Mouse (Mus musculus) liver, postnatal 0 days (tissue): ENCODE results near the gene Nwd2.

ENCODE experiments used
- CTCF ChIP-seq: sonication (generic); IDR thresholded peaks from 2 replicates; pipeline ENCODE4 v1.5.1; 2016; ENCODE audit warnings: antibody characterized with exemption, low read depth
- EP300 ChIP-seq: IDR thresholded peaks from 2 replicates; pipeline ENCODE4 v1.6.1; 2016; ENCODE audit warnings: antibody characterized with exemption, low read depth, mild to moderate bottlenecking

DNA sequence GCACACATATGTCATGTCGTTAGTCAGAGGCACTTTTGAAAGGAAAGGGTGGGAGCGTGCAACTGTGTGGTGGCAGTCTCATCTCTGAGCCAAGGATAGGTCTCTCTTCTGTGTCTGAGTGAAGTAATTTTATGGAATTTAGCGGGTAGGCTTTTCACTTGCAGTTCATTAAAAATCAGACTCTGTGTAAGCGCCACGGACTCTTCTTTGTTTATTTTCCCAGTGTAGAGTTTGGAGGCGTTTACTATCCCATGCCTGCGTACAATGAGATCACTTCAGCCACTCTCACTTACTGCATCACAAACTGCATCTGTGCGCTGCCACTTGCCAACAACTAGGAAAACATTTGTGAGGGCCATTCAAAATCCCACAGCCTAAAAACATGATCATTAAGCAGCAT, 118.6 kb downstream of the Nwd2 start:
- TF ChIP-seq CTCF (no peak), EP300 (no peak)
